Comparison of ENCODE assay signal across 14 mouse cellular contexts in genomic region chr16:22075829-22076619, GRCm38 (mm10).
DNase-seq lines count a peak whose midpoint lies in the region; ATAC-seq and TF ChIP-seq lines count a peak whose summit lies in the region.
"Had no signal": no experiment of that assay in that cellular context is flagged by ENCODE, and none has a peak within 500 bp of the region (broad histone marks: within the 10 kb centered on the region; RNA-seq: fewer than 3 reads in every experiment).

No protein-coding gene starts in this region.

- H3K79me2 ChIP-seq in myocyte (ENCODE audit: control insufficient read depth, insufficient read depth), result no peaks in the 10 kb centered on the region

- H3K36me3 ChIP-seq in midbrain, embryonic 12.5 days, result peaks cover 69% of the 10 kb centered on the region
- no peaks in the 10 kb centered on the region for H3K36me3 ChIP-seq in midbrain, postnatal 0 days (ENCODE audit: insufficient read depth, low read length)
- H3K36me3 ChIP-seq in forebrain, embryonic 14.5 days (ENCODE audit: control insufficient read depth, insufficient read depth, low read length), result peaks cover 85% of the 10 kb centered on the region
- peaks cover 19% of the 10 kb centered on the region for H3K36me3 ChIP-seq in myocyte (ENCODE audit: control insufficient read depth, insufficient read depth)

- H3K4me3 ChIP-seq in midbrain, embryonic 12.5 days, result no peak overlapping the region
- H3K4me3 ChIP-seq in midbrain, postnatal 0 days (ENCODE audit: low read depth, low read length), result no peak overlapping the region
- no peak overlapping the region for H3K4me3 ChIP-seq in forebrain, embryonic 14.5 days (ENCODE audit: low read depth, low read length)
- H3K4me3 ChIP-seq in myocyte, result no peak overlapping the region
- H3K4me3 ChIP-seq: heart, adult 2 months had no signal

- 9% methylated on average over 5 of the region's 5 CpGs for WGBS in midbrain, embryonic 12.5 days
- WGBS in midbrain, postnatal 0 days, result 25% methylated on average over 5 of the region's 5 CpGs
- 10% methylated on average over 5 of the region's 5 CpGs for WGBS in forebrain, embryonic 14.5 days

- peaks cover 17% of the 10 kb centered on the region; the same call in 1 of the 2 replicates for H3K4me1 ChIP-seq in midbrain, embryonic 12.5 days
- no peaks in the 10 kb centered on the region; the same call in 1 of the 2 replicates for H3K4me1 ChIP-seq in midbrain, postnatal 0 days (ENCODE audit: insufficient read depth, low read length)
- no peaks in the 10 kb centered on the region for H3K4me1 ChIP-seq in forebrain, embryonic 14.5 days (ENCODE audit: control insufficient read depth, insufficient read depth, low read length)

- ATAC-seq in midbrain, embryonic 12.5 days (ENCODE audit: low FRiP score, low read depth), result peak; percentile 74
- ATAC-seq in midbrain, postnatal 0 days (ENCODE audit: low FRiP score), result no peak
- ATAC-seq in forebrain, embryonic 14.5 days, result no peak
- ATAC-seq: Patski had no signal

- TF ChIP-seq CTCF in midbrain, postnatal 0 days (IDR thresholded peaks at IDR 0.05), result no peak

- no peaks in the 10 kb centered on the region for H3K27me3 ChIP-seq in midbrain, embryonic 12.5 days
- H3K27me3 ChIP-seq in midbrain, postnatal 0 days (ENCODE audit: insufficient read depth, low read length), result no peaks in the 10 kb centered on the region
- no peaks in the 10 kb centered on the region for H3K27me3 ChIP-seq in forebrain, embryonic 14.5 days (replicated peaks; ENCODE audit: control insufficient read depth, insufficient read depth, low read length)
- no peaks in the 10 kb centered on the region for H3K27me3 ChIP-seq in myocyte (ENCODE audit: control insufficient read depth, insufficient read depth, insufficient read length)
- H3K27me3 ChIP-seq: Patski had no signal

- peak; percentile 22 for DNase-seq in embryo, embryonic 10.5 days (ENCODE audit: low spot score)
- no peak for DNase-seq in embryo, embryonic 9.5 days (ENCODE audit: extremely low spot score)
- DNase-seq in midbrain, postnatal 0 days (ENCODE audit: low spot score), result no peak
- no peak for DNase-seq in forebrain, embryonic 14.5 days (ENCODE audit: low spot score)
- DNase-seq in layer of hippocampus, adult 9-11 months, result no peak
- no peak for DNase-seq in ovary, postnatal 10 days (ENCODE audit: low spot score)
- DNase-seq: cerebellum, adult 18-20 months; heart, postnatal 36 days; kidney, adult 9 months had no signal

- no peak overlapping the region for H3K9ac ChIP-seq in midbrain, embryonic 12.5 days (replicated peaks)
- H3K9ac ChIP-seq in midbrain, postnatal 0 days (replicated peaks; ENCODE audit: low read length, poor library complexity, severe bottlenecking), result no peak overlapping the region
- no peak overlapping the region for H3K9ac ChIP-seq in forebrain, embryonic 14.5 days (ENCODE audit: low read length)
- H3K9ac ChIP-seq: liver, embryonic 14.5 days had no signal

- no peak for TF ChIP-seq POLR2A in myocyte (IDR thresholded peaks at IDR 0.05; ENCODE audit: insufficient read length, low read depth)

- no peak overlapping the region for H3K4me2 ChIP-seq in midbrain, embryonic 12.5 days (replicated peaks)
- H3K4me2 ChIP-seq in midbrain, postnatal 0 days (ENCODE audit: low read depth, low read length, poor library complexity, severe bottlenecking), result no peak overlapping the region
- no peak overlapping the region for H3K4me2 ChIP-seq in forebrain, embryonic 14.5 days (ENCODE audit: low read length)
- H3K4me2 ChIP-seq in myocyte (ENCODE audit: low read depth), result peak overlapping the region; percentile 63

- peak overlapping the region; percentile 64 for H3K27ac ChIP-seq in midbrain, embryonic 12.5 days (replicated peaks)
- H3K27ac ChIP-seq in midbrain, postnatal 0 days (ENCODE audit: low read depth, low read length), result no peak overlapping the region
- 0 out of 2 replicates have a peak overlapping the region, but pooled peaks have one; percentile 14 for H3K27ac ChIP-seq in forebrain, embryonic 14.5 days (ENCODE audit: low read depth, low read length)
- H3K27ac ChIP-seq: heart, adult 2 months; liver, embryonic 14.5 days had no signal

- no peaks in the 10 kb centered on the region for H3K9me3 ChIP-seq in midbrain, embryonic 12.5 days
- no peaks in the 10 kb centered on the region for H3K9me3 ChIP-seq in midbrain, postnatal 0 days (ENCODE audit: low read length)
- H3K9me3 ChIP-seq in forebrain, embryonic 14.5 days (replicated peaks; ENCODE audit: control insufficient read depth, low read length), result no peaks in the 10 kb centered on the region

- no peak overlapping the region for H3ac ChIP-seq in myocyte (ENCODE audit: control insufficient read depth, insufficient read length)

TF ChIP-seq in myocyte, 11 proteins besides CTCF, POLR2A, EP300 and RAD21:
- no peak for TF ChIP-seq USF1 (IDR thresholded peaks at IDR 0.05; ENCODE audit: low read depth)
- TF ChIP-seq E2F4 (IDR thresholded peaks at IDR 0.05; ENCODE audit: insufficient read depth), result no peak
- TF ChIP-seq REST (IDR thresholded peaks at IDR 0.05; ENCODE audit: insufficient read depth, insufficient read length), result no peak
- no peak for TF ChIP-seq MYOG (IDR thresholded peaks at IDR 0.05; ENCODE audit: control insufficient read depth in 1 of 3, insufficient read depth in 1 of 3, insufficient read length in 2 of 3, low read depth in 2 of 3)
- no peak for TF ChIP-seq TCF12 (IDR thresholded peaks at IDR 0.05; ENCODE audit: insufficient read depth, poor library complexity, severe bottlenecking)
- TF ChIP-seq POLR2AphosphoS2 (IDR thresholded peaks at IDR 0.05; ENCODE audit: insufficient read length, low read depth), result no peak
- TF ChIP-seq MAX (IDR thresholded peaks at IDR 0.05; ENCODE audit: low read depth), result no peak
- no peak for TF ChIP-seq TCF3 (IDR thresholded peaks at IDR 0.05; ENCODE audit: insufficient read length, low read depth)
- no peak for TF ChIP-seq SRF (IDR thresholded peaks at IDR 0.05; ENCODE audit: control insufficient read depth, insufficient read length, low read depth)
- no peak for TF ChIP-seq CEBPB (IDR thresholded peaks at IDR 0.05; ENCODE audit: insufficient read depth, poor library complexity, severe bottlenecking)
- TF ChIP-seq MYOD1 (IDR thresholded peaks at IDR 0.05; ENCODE audit: control insufficient read depth in 1 of 3, insufficient read length in 2 of 3, low read depth in 2 of 3), result no peak
